Mouse (Mus musculus) hindbrain, embryonic 15.5 days (tissue): ENCODE data around the gene Maml3. TPM values are rescaled to one million over a fixed set of nuclear protein-coding genes. Genes with fewer than 3 reads are reported as not detected.

Experiments used
- ATAC-seq: fragments of 200-750 bp; cut with Nextera tagmentation; 2 replicates; pipeline ENCODE4 v1.8.0; 2017; ENCODE audit warnings: low read depth, moderate number of reproducible peaks, moderate TSS enrichment; ENCODE audit not compliant: low FRiP score
- H3K27ac ChIP-seq: fragments of 300-500 bp; sonication (generic); replicated peaks from 2 replicates; pipeline ENCODE4 v1.5.1; 2015; ENCODE audit warnings: mild to moderate bottlenecking, inconsistent platforms
- H3K27me3 ChIP-seq: fragments of 300-500 bp; sonication (generic); 2 replicates; pipeline ENCODE4 v1.6.1; 2015; ENCODE audit warnings: control low read depth, inconsistent platforms
- H3K36me3 ChIP-seq: fragments of 300-500 bp; sonication (generic); 2 replicates; pipeline ENCODE4 v1.6.1; 2015; ENCODE audit warnings: control low read depth, inconsistent platforms
- H3K4me1 ChIP-seq: fragments of 300-500 bp; sonication (generic); replicated peaks from 2 replicates; pipeline ENCODE4 v1.6.1; 2015; ENCODE audit warnings: control low read depth, inconsistent platforms
- H3K4me2 ChIP-seq: fragments of 300-500 bp; sonication (generic); 2 replicates; pipeline ENCODE4 v1.6.1; 2015; ENCODE audit warnings: moderate library complexity, mild to moderate bottlenecking, inconsistent platforms
- H3K4me3 ChIP-seq: fragments of 300-500 bp; sonication (generic); 2 replicates; pipeline ENCODE4 v1.5.1; 2015; ENCODE audit warnings: mild to moderate bottlenecking, inconsistent platforms
- H3K9ac ChIP-seq: fragments of 300-500 bp; sonication (generic); 2 replicates; pipeline ENCODE4 v1.6.1; 2015; ENCODE audit warnings: inconsistent platforms
- H3K9me3 ChIP-seq: fragments of 300-500 bp; sonication (generic); 2 replicates; pipeline ENCODE4 v1.6.1; 2016; ENCODE audit warnings: control low read depth, inconsistent platforms
- WGBS: fragments of 180-500 bp; shearing (Covaris S2); methylation state at CpG from one replicate; pipeline ENCODE4 v1.1.7; 2015; 5-methylcytosine and 5-hydroxymethylcytosine counted together
- polyA plus RNA-seq: library from polyadenylated mRNA; unstranded; fragments of >200 nt; fragmentation: Nextera tagmentation; extraction: Ambion mirVana; gene quantifications from 2 replicates; pipeline ENCODE4 v1.2.1, GENCODE M21; 2015

Maml3 gene
- polyA plus RNA-seq, 1 experiment from 2014 or later = 7.8 TPM

DNA sequence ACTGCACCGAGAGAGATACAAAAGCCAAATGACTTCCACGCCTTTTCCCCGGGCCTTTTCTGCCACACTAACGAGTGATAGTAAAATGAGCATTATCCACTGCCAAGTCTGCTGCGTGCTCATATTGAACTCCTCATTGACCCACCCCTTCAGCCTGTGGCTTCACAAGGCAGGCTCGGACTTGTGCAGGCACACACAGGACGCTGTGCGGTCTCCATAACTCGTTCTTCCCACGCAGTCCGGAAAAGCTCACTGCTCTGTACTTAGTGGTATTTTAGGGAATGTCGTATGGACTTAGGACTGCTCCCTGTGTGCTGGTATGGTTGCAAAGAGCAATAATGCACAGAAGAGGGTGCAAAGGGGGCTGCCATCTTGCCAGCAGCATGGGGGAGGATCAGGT is 262.7 kb downstream of the Maml3 start:
- Histone ChIP-seq H3K9ac (no peak overlapping the region), H3K36me3 (no peaks in the 10 kb centered on the region), H3K4me3 (no peak overlapping the region), H3K27me3 (no peaks in the 10 kb centered on the region), H3K4me2 (no peak overlapping the region), H3K4me1 (peaks cover 19% of the 10 kb centered on the region), H3K9me3 (no peaks in the 10 kb centered on the region), H3K27ac (no peak overlapping the region)
- ATAC-seq = 0 out of 2 replicates have a peak, but pooled peaks have one; percentile 43
- 71% methylated on average over 12 of the region's 12 CpGs for WGBS

GRCm38 (mm10) chr3:51841598-51841997 is 263.3 kb downstream of the Maml3 start:
- Histone ChIP-seq H3K36me3 (no peaks in the 10 kb centered on the region), H3K27ac (0 out of 2 replicates have a peak overlapping the region, but pooled peaks have one; percentile 24), H3K4me2 (0 out of 2 replicates have a peak overlapping the region, but pooled peaks have one; percentile 3), H3K27me3 (no peaks in the 10 kb centered on the region), H3K4me1 (peaks cover 19% of the 10 kb centered on the region), H3K4me3 (no peak overlapping the region), H3K9ac (no peak overlapping the region), H3K9me3 (no peaks in the 10 kb centered on the region)
- ATAC-seq = peak; percentile 15; the same call in 1 of the 2 replicates
- WGBS = 51% methylated on average over 12 of the region's 12 CpGs

DNA sequence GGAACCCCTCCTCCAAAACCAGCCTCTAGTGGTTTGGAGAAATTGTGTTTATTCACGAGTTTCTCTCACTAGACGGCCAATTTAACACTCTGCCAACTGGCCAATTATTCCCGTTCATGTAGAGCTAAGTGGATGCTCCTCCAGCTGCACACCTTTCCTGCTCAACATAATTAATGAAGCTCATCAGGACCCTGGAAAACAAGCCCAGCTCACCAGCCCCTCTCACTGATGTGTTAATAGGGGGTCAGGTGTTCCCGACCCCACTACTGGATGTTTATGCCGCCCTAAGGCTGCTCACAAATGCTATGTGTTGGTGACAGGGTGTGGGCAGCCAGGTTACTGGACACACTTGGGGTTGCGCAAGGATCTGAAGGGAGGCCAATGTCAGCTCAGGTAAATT is 263.7 kb downstream of the Maml3 start:
- H3K36me3 ChIP-seq = no peaks in the 10 kb centered on the region
- no peak overlapping the region for H3K4me3 ChIP-seq
- peaks cover 19% of the 10 kb centered on the region for H3K4me1 ChIP-seq
- 49% methylated on average over 6 of the region's 6 CpGs for WGBS
- no peaks in the 10 kb centered on the region for H3K9me3 ChIP-seq
- H3K27me3 ChIP-seq = no peaks in the 10 kb centered on the region
- ATAC-seq = peak; percentile 59; the same call in 1 of the 2 replicates
- H3K4me2 ChIP-seq = 0 out of 2 replicates have a peak overlapping the region, but pooled peaks have one; percentile 3
- 0 out of 2 replicates have a peak overlapping the region, but pooled peaks have one; percentile 24 for H3K27ac ChIP-seq
- H3K9ac ChIP-seq = no peak overlapping the region

- ATAC-seq = no peak
- Histone ChIP-seq H3K4me1 (peaks cover 19% of the 10 kb centered on the region), H3K36me3 (no peaks in the 10 kb centered on the region), H3K4me2 (no peak overlapping the region), H3K9ac (no peak overlapping the region), H3K9me3 (no peaks in the 10 kb centered on the region), H3K27ac (no peak overlapping the region), H3K4me3 (no peak overlapping the region), H3K27me3 (no peaks in the 10 kb centered on the region)
- WGBS = 85% methylated on average over 13 of the region's 13 CpGs
Measured at GRCm38 (mm10) chr3:51840095-51840805, 264.6 kb downstream of the Maml3 start.

- 77% methylated on average over 5 of the region's 5 CpGs for WGBS
- Histone ChIP-seq H3K36me3 (no peaks in the 10 kb centered on the region), H3K4me3 (no peak overlapping the region), H3K27me3 (no peaks in the 10 kb centered on the region), H3K9me3 (no peaks in the 10 kb centered on the region), H3K4me1 (peaks cover 19% of the 10 kb centered on the region), H3K27ac (no peak overlapping the region), H3K9ac (no peak overlapping the region), H3K4me2 (no peak overlapping the region)
- ATAC-seq = no peak
Measured at GRCm38 (mm10) chr3:51839353-51839715, 265.5 kb downstream of the Maml3 start.

GRCm38 (mm10) chr3:51838696-51839352 is 266.1 kb downstream of the Maml3 start:
- Histone ChIP-seq H3K27ac (no peak overlapping the region; the same call in 1 of the 2 replicates), H3K9me3 (no peaks in the 10 kb centered on the region), H3K9ac (no peak overlapping the region), H3K4me3 (no peak overlapping the region), H3K4me1 (peaks cover 19% of the 10 kb centered on the region), H3K4me2 (no peak overlapping the region), H3K27me3 (no peaks in the 10 kb centered on the region), H3K36me3 (no peaks in the 10 kb centered on the region)
- WGBS = 69% methylated on average over 5 of the region's 5 CpGs
- ATAC-seq = no peak

GRCm38 (mm10) chr3:51832985-51833384 is 271.9 kb downstream of the Maml3 start:
- H3K4me3 ChIP-seq = no peak overlapping the region
- peaks cover 10% of the 10 kb centered on the region for H3K4me1 ChIP-seq
- no peaks in the 10 kb centered on the region for H3K9me3 ChIP-seq
- peak; percentile 56 for ATAC-seq
- peak overlapping the region; percentile 23 for H3K27ac ChIP-seq
- H3K27me3 ChIP-seq = no peaks in the 10 kb centered on the region
- 0 out of 2 replicates have a peak overlapping the region, but pooled peaks have one; percentile 12 for H3K4me2 ChIP-seq
- H3K36me3 ChIP-seq = no peaks in the 10 kb centered on the region
- WGBS = 36% methylated on average over 15 of the region's 15 CpGs
- H3K9ac ChIP-seq = no peak overlapping the region; the same call in 1 of the 2 replicates

DNA sequence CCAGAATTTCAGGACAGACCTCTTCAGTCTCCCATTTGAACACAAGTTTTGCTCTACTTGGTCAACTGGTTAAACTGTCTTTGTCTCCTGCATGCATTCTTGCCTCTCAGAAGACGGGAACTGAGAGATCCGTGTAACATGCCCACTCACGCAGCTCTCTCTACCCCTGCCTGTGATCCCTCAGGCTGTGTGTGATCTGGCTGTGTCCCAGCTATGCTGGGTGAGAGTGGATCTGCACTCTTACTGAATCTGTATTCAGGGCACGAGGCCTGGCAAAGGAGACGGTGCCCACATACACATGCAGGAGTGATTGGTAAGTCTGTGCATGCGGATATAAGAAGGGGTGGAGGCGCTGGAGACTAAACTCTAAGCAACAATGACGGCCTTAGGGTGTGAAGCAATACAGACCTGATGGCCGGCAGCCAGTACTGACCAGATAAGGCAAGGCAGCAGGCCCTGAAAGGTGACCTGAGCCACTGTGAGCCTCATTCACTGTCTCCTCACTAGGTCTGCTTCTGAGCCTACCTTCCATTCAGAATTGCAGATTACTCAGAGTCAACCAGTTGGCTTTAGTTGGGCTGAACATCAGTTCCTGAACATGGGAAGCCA is 274.0 kb downstream of the Maml3 start:
- no peak for ATAC-seq
- WGBS = 77% methylated on average over 9 of the region's 9 CpGs
- Histone ChIP-seq H3K4me2 (no peak overlapping the region), H3K4me3 (no peak overlapping the region), H3K4me1 (peaks cover 10% of the 10 kb centered on the region), H3K9me3 (no peaks in the 10 kb centered on the region), H3K36me3 (no peaks in the 10 kb centered on the region), H3K27me3 (no peaks in the 10 kb centered on the region), H3K27ac (no peak overlapping the region), H3K9ac (no peak overlapping the region)

DNA sequence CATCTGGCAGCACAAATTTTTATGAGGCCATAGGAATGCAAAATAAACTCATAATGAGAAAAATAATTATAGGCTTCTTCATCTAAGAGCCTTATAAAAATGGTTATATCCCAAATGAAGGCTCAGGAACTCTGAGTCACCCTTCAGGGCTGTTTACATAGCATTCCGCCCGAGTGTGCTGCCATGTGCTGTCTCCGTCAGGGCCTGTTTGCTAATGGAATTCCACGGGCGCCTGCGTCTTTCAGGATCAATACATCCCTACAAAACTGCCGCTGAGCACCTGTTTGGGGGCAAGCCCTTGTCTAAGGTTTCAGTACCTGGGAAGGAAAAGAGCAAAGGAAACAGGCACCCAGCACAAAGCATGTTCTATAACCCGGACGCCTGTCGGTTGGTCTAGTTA is 279.3 kb downstream of the Maml3 start:
- Histone ChIP-seq H3K36me3 (no peaks in the 10 kb centered on the region), H3K27ac (no peak overlapping the region)

GRCm38 (mm10) chr3:51824506-51824905 is 280.4 kb downstream of the Maml3 start:
- Histone ChIP-seq H3K9ac (no peak overlapping the region), H3K4me3 (no peak overlapping the region), H3K4me1 (0 out of 2 replicates have a peak, but pooled peaks cover 4% of the 10 kb centered on the region), H3K27me3 (no peaks in the 10 kb centered on the region), H3K4me2 (no peak overlapping the region), H3K36me3 (no peaks in the 10 kb centered on the region), H3K9me3 (no peaks in the 10 kb centered on the region), H3K27ac (no peak overlapping the region)
- 86% methylated on average over 9 of the region's 9 CpGs for WGBS
- ATAC-seq = no peak; the same call in 1 of the 2 replicates

More for the DNA sequence above, 279.3 kb downstream of the Maml3 start:
- Histone ChIP-seq H3K27me3 (no peaks in the 10 kb centered on the region), H3K9ac (no peak overlapping the region), H3K4me2 (no peak overlapping the region), H3K9me3 (no peaks in the 10 kb centered on the region), H3K4me3 (no peak overlapping the region), H3K4me1 (0 out of 2 replicates have a peak, but pooled peaks cover 4% of the 10 kb centered on the region)
- no peak for ATAC-seq
- WGBS = 67% methylated on average over 10 of the region's 10 CpGs

GRCm38 (mm10) chr3:51821551-51821950 is 283.3 kb downstream of the Maml3 start:
- no peak overlapping the region for H3K9ac ChIP-seq
- no peaks in the 10 kb centered on the region for H3K9me3 ChIP-seq
- no peak overlapping the region for H3K4me2 ChIP-seq
- ATAC-seq = no peak
- peaks cover 27% of the 10 kb centered on the region for H3K4me1 ChIP-seq
- H3K36me3 ChIP-seq = no peaks in the 10 kb centered on the region
- 89% methylated on average over 10 of the region's 10 CpGs for WGBS
- H3K27me3 ChIP-seq = no peaks in the 10 kb centered on the region
- no peak overlapping the region for H3K4me3 ChIP-seq
- no peak overlapping the region for H3K27ac ChIP-seq

DNA sequence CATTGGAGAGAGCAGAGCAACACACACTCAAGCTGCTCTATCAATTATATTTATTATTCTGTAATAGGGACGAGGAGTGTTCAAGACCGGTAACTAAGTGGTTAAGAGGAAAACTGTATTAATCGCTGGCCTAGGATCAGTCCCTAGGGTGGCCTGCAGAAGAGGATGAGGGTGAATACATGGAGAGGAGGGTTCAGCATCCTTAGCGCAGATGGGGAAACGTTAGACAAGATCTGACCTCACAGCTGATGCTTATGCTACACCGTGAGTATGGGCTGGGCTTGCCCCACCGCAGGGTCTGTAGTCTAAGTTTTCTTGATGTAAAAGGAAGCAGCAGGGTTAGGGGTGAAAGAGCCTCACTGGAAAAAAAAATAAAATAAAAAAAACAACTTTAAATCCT is 285.8 kb downstream of the Maml3 start:
- Histone ChIP-seq H3K4me3 (no peak overlapping the region), H3K9ac (no peak overlapping the region), H3K27ac (peak overlapping the region; percentile 48), H3K27me3 (no peaks in the 10 kb centered on the region), H3K36me3 (no peaks in the 10 kb centered on the region), H3K4me2 (no peak overlapping the region), H3K4me1 (peaks cover 23% of the 10 kb centered on the region), H3K9me3 (no peaks in the 10 kb centered on the region)
- no peak for ATAC-seq
- 48% methylated on average over 7 of the region's 7 CpGs for WGBS
